Comparison of ENCODE assay signal across 17 mouse cellular contexts in genomic region chr4:105268202-105268730, GRCm38 (mm10).
"Had no signal": no experiment of that assay in that cellular context is flagged by ENCODE, and none has a peak within 500 bp of the region (broad histone marks: within the 10 kb centered on the region; RNA-seq: fewer than 3 reads in every experiment).

No protein-coding gene starts in this region.

- H3K36me3 ChIP-seq: liver, embryonic 13.5 days; midbrain, embryonic 12.5 days; midbrain, embryonic 15.5 days; neural tube, embryonic 13.5 days had no signal

- H3K9ac ChIP-seq: liver, embryonic 13.5 days; midbrain, embryonic 12.5 days; midbrain, embryonic 15.5 days; neural tube, embryonic 13.5 days had no signal

- ATAC-seq: midbrain, embryonic 15.5 days had no signal

- H3K27me3 ChIP-seq: liver, embryonic 13.5 days; midbrain, embryonic 12.5 days; midbrain, embryonic 15.5 days; neural tube, embryonic 13.5 days had no signal

- H3K4me3 ChIP-seq: left cerebral cortex, adult 2 months; liver, embryonic 13.5 days; midbrain, embryonic 12.5 days; midbrain, embryonic 15.5 days; neural tube, embryonic 13.5 days had no signal

- H3K4me2 ChIP-seq: liver, embryonic 13.5 days; midbrain, embryonic 12.5 days; midbrain, embryonic 15.5 days; neural tube, embryonic 13.5 days had no signal

- H3K9me3 ChIP-seq: liver, embryonic 13.5 days; midbrain, embryonic 12.5 days; midbrain, embryonic 15.5 days; neural tube, embryonic 13.5 days had no signal

- DNase-seq: kidney, adult 18-20 months; kidney, adult 9 months; kidney, postnatal 14 days; kidney, postnatal 4 days; layer of hippocampus, postnatal 36 days; liver, embryonic 13.5 days; lung, adult 2 months; lung, postnatal 14 days; lung, postnatal 4 days; retina, postnatal 1 day; right cerebral cortex, postnatal 25 days; thymus, adult 18-20 months; thymus, postnatal 36 days had no signal

- H3K27ac ChIP-seq: left cerebral cortex, adult 2 months; liver, embryonic 13.5 days; midbrain, embryonic 12.5 days; midbrain, embryonic 15.5 days; neural tube, embryonic 13.5 days had no signal

- H3K4me1 ChIP-seq: liver, embryonic 13.5 days; midbrain, embryonic 12.5 days; midbrain, embryonic 15.5 days; neural tube, embryonic 13.5 days had no signal
